Mouse (Mus musculus): Measurements from ENCODE around the gene Dtnb. TPM values are rescaled to one million over a fixed set of nuclear protein-coding genes. Genes with fewer than 3 reads are reported as not detected.
A peak's percentile ranks its signal among the peaks of the same experiment; 100 is the strongest.
"Not testable (repeated sequence)": the region's sequence is repeated elsewhere in the genome, so short reads cannot be mapped to it uniquely, and the experiment has no call there.

The Dtnb gene
- total RNA-seq, 2 experiments from 2014 or later, result 10.1 to 10.9 TPM

DNA sequence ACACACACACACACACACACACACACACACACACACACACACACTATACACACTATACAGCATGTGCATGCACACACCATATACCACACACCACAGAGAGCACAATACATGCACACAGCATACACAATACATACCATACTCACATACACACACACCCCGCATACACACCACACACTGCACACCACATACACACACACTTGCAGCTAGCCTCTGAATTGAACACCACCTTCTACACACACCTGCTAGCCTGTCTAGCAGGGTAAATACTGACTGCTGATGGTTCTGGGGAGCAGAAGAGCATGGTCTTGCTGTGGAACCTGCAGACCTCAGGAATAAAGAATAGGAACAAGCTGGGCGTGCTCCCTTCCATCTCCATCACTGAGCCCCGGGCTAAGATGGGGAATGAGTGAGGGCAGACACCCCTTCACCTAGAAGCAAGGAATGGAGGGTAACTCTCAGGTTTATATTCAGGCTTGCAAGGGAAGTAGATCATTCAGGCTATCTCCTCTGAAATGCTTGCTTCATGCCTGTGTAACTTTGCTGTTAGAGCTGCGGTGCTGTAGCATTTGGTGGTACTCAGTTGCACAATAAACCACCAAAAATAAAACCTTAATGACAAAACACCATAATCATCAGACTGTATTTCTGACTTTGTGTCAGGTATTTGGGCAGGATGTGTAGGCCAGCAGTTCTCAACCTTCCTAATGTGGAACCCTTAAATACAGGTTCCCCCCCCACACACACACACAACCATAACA is 87.6 kb downstream of the Dtnb start:
- DNase-seq (ENCODE audit: low spot score in 2 of 2), result no peak

DNA sequence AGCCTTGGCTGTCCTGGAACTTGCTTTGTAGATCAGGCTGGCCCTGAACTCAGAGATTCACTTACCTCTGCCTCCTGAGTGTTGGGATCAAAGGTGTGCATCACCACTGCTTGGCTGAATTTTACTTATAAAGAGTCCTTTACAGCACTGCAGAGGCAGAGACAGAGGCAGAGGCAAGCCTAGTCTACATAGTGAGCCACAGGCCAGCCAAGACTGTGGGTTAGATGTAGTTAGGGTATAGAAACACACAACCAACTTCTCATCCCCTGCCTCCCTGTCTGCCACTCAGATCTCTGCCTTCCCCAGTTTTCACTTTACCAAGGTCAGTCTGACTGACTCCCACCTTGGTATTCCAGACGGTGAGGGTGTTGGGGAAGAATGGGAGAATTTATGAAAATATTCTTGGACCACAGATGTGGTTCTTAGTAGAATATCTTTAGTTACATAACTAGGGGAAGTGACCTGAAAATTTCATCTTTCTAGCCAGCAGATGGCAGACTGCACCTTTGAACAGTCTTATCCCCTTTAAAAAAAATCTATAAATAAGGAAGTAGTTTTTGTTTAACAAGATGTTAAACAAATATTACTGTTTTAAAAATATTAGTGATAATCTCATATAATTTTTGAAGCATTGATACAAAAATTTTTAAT is 88.9 kb downstream of the Dtnb start:
- no peak for DNase-seq (ENCODE audit: low spot score in 2 of 2)

DNA sequence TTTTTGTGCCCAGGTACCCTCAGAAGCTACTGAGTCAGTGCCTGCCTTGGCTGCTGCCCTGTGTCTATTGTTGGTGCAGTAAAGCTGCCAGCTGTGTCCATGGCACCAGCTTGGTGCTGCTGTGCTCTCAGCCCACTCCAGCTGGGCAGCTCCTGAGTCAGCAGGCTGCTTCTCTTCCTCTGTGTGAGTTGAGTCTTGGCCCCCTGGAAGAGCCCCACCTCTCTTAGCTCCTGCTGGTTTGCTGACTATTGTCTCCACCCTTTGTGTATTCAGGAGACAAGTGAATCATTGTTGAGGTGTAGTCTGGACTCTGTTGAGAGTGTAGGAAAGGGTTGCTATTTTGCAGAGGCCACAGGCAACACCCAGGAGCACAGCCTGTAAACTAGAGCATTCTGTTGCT is 90.5 kb downstream of the Dtnb start:
- no peak for DNase-seq (ENCODE audit: low spot score in 2 of 2)

DNA sequence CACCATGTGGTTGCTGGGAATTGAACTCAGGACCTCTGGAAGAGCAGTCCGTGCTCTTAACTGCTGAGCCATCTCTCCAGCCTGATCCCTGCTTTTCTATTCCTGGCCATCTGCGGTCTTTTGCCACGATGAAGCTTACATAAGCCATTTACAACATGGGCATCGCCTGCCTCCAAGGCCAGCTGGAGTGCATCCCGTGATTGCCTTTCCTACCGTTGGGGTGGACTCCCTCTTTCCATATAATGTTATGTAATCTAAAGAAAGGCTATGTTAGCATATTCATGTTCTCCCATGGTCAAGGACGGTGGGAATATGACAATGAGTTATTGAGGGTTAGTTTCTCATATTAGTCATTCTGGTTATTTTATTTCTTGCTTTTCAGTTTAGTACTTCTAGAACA is 91.2 kb downstream of the Dtnb start:
- no peak for DNase-seq (ENCODE audit: low spot score in 2 of 2)

DNA sequence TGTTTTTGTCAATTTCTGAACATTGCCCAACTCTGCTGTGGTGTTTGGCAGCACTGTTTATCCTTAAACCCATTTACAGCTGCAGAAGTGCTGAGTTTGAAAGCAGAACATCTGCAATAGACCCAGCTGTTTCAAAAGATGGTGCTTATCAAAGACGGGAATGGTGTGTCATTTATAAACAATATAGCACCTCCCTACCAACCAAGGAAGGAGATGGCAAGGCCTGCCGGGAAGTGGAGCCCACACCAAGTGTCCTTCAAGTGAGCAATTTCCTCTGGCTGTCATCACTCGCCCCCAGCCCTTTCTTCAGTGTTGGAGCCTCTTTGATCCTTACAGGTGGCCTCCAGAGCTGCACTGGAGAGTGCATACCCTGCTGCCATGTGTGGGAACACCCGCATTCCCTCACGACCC is 97.8 kb downstream of the Dtnb start:
- DNase-seq (ENCODE audit: low spot score in 2 of 2), result no peak

DNA sequence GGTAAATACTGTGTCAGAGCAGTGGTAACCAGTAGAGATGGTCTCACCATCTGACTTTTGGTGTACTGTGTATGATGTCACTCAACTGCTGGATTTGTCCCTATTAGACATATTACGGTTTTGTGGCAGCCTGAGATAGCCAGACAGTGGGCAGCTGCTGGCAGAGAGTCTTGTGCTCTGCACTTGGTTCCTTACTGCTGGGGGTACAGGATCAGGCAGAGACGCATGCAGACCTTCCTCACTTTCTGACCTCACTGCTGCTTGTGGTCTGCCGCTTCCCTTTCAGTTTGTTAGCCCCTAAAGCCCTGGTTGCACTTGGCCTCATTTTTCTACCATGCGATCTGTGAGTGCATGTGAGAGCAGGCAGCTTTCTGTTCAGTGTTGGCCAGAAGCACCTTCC is 98.9 kb downstream of the Dtnb start:
- no peak for DNase-seq (ENCODE audit: low spot score in 2 of 2)

DNA sequence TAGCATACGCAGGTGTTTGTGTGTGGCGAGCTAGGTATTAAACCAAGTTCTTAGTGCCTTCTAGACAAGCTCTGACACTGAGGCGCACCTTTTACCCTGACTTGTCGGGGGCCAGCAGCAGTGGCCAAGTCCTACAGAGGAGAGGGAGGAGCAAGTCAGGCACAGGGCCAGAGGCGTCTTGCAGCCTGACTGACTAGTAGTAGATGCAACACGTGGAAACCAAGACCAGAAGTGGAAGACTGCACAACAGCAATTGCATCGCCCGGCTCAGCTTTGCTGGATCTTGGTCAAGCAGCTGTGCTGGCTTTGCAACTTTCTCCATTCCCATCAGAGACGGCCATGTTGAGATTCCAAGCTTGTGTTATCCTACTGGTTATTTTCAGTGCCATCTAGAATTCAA is 100.6 kb downstream of the Dtnb start:
- peak in 1 of 2 experiments; percentile 39 for DNase-seq (ENCODE audit: low spot score in 2 of 2)

DNA sequence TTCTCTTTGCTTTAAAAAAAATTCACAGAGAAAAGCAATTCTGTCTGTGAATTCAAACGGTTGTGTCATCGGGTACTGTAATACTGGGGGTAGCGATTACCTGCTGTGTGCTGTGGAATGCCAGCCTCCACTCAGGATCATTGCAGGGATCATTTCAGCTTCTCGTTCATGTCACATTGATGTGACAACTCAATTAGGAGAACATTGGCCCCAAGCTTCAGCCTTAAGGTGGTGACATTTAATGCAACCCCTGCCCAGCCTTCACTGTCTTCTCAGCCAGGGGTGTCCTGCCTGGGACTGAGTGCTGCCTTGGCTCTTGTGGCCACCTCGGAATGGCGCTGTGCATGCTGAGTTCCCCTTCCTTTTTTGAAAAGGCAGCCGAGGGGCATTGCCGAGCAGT is 101.7 kb downstream of the Dtnb start:
- no peak for DNase-seq (ENCODE audit: low spot score in 2 of 2)

DNA sequence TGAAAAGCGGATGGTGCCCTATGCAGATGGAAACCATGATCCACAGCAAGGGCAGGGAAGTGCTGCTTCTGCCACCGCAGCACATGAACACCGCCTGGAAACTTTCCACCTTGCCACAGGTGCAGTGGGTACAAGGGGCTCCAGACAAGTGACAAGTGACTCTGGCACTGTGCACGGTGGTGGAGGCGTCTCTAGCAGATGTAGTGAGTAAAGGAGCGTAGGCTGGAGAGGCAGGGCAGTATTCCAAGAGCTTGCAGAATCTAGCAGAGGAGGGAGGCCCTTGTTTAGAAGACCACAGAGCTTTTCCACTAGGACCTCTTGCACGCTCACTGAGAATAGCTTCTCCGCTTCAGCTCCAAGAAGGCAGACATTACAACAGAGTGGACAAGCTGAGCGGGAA is 102.7 kb downstream of the Dtnb start:
- DNase-seq (ENCODE audit: low spot score in 2 of 2), result no peak

DNA sequence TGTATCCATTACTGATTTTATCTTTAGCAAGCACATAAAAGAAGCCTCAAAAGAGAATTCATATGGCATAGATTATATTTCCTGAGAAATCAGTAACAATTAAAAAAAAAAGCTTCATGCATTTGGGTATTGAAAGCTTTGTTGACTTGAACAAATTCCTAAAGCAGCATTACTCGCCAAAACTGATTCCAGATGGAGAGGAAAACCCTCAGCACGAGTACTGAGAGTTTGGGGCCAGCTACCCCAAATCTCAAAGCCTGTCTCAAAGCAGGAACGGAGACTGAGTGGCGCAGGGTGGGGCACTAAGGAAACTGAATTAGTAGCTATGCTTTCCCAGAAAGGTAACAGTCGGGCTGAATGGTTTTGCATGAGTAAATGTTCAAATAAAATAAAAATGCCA is 108.5 kb downstream of the Dtnb start:
- DNase-seq (ENCODE audit: low spot score in 2 of 2), result no peak

DNA sequence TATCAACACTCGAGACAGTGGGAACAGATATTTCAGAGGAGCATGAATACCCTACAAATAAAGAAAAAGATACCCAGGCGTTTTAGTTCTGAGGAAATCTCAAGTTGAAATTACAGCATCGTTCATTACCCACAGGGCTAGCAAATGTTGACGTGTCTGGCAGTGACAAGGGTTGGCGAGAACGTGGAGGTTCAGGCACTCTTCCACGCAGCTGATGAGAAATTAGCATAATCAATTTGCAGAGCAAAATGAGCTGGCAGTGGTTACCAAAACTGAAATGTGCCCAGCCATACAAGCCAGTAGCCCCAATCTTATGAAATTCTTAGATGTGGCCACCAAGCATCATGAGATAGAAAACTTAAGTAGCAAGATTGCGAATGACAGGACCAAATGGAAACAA is 110.9 kb downstream of the Dtnb start:
- DNase-seq (ENCODE audit: low spot score in 2 of 2), result no peak

DNA sequence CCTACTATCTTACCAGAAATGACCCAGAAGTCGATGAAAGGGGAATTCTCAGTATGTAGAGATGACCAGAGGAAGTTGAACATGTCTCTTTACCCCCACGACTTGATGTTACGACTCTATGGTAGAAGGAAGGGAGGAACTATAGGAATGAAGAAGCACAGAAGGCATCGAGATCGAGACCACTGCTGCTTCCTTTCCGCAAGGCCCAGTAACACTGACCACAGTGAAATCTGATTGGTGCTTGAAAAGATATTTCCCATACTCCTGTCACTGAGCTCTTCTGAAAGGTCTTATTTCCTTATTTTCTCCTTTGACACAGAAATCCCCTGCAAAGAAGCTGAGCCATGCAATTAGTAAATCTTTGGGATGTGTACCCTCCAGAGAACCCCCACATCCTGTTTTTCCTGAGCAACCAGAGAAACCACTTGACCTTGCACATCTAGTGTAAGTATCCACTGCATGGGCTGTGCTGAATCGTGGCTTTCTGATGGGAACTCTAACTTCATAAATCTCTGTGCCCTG is 114.3 kb downstream of the Dtnb start:
- DNase-seq (ENCODE audit: low spot score in 2 of 2), result no peak

DNA sequence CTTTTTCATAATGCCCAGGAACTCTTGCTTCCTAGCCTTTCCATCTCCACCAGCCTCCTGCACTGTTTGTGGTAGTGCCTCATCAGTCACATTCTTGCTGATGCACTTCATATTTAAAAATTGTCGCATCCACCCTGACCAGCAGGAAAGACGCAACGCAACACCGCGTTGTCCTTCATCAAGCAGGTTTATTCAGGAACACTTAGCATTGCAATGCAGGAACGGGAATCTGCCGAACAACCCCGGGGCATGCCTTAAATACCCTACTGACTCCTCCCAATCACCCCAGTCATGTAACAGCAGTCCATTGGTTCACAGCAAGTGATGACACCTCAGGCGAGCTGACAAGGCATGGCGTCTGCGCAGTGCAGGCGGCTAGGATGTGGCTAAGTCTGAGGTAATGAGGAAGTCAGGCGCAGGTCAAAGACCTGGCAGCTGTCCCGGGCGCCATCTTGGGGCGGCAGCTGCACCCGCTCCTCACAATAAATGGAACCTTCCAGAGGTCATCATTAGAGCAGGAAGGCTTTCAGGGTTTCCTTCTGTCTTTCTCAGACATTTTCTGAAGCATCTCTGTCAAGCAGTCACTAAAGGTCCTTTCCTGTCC is 118.8 kb downstream of the Dtnb start:
- DNase-seq (ENCODE audit: low spot score in 2 of 2), result not testable (repeated sequence)

DNA sequence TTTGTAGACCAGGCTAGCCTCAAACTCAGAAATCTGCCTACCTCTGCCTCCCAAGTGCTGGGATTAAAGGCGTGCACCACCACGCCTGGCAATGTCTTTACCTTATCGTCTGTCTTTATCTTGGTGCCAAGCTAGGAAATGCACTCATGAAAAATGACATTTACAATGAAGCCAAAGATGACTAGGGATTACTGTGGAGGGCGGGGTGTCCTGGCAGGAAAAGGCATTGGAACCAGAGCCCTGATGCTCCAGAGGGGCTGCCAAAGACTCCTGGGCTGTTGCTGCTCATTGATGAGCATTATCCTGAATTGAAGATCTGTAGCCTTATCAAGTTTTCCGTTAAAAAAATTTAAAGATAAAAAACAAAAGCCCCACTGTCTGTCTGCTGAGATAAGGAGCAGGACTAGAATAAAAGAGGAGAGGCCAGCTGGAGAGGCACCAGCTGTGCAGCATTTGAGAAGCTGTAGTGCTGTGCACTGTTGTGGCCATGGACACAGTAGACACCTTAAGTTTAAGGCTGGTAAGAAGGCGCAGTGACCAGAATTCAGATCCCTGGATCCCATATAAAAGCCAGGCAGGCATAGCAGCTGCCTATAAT is 120.7 kb downstream of the Dtnb start:
- DNase-seq (ENCODE audit: low spot score in 2 of 2), result no peak

DNA sequence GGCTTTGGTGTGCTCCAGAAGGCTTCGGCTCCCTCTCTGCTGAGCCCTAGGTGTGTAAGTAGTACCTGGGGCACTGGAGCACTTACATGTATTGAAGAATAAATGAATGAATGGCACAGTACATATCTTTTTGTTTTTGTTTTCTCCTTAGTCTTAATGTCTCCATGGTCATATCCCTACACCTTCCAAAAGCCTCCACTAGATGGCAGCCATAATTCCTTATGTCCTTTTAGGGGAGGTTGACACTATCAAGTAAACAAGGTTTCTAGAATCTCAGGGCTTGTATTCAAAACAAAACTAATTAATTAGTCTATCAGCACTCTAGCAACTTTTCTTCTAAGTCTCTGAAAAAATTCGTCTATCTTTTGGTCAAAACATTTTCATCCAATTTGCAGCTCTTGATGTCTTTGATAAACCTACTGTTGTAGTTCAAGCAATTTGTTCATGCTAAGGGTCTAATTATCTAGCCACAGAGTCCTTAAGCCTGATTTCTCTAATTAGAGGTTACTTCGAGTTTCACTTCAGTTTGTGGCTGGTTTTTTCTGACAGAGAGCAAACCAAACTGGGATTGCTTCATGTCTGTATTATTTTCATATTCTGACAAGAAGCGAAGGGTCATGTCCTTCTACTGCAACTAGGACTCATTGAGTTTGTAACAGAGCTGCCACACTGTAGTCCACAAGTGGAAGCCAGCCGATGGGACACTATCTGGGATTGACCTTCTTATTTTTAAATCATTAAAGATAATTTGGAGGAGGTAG is 123.7 kb downstream of the Dtnb start:
- peak in 1 of 2 experiments; percentile 20 for DNase-seq (ENCODE audit: low spot score in 2 of 2)

DNA sequence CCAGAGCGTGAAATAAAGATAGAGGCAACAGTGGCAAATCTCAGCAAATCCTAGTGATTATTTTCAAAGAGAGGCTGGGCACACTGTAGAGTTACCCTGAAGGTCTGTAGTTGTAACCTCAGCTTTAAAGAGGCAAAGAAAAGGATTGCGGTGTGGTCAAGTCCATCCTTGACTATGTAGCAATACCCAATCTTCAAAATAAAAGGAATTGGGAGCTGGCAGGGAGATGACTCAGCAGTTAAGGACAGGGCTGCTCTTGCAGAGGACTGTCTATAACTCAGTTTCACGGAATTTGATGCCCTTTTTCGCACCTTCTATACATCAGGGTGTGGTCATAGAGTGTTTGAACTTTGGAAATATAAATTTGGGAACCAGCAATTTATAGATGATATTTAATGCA is 128.3 kb downstream of the Dtnb start:
- DNase-seq (ENCODE audit: low spot score in 2 of 2), result no peak

DNA sequence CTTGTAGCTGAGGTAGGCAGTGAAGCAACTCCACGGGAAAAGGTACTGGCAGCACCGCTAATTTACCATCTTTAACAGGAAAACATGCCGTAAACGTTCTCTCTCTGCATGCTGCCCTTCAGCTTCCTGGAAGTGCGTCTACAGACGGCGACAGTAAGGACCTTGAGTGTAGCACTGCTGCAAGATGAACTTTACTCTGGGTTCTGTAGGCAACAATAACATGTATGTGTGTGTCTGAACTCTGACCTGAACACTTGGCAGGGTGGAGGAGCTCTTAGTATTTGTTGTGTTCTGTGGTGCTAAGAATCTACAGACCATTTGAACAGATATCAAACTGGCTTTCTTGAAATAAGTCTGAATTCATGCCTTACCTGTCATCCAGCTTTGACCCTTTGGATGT is 130.7 kb downstream of the Dtnb start:
- no peak for DNase-seq (ENCODE audit: low spot score in 2 of 2)

DNA sequence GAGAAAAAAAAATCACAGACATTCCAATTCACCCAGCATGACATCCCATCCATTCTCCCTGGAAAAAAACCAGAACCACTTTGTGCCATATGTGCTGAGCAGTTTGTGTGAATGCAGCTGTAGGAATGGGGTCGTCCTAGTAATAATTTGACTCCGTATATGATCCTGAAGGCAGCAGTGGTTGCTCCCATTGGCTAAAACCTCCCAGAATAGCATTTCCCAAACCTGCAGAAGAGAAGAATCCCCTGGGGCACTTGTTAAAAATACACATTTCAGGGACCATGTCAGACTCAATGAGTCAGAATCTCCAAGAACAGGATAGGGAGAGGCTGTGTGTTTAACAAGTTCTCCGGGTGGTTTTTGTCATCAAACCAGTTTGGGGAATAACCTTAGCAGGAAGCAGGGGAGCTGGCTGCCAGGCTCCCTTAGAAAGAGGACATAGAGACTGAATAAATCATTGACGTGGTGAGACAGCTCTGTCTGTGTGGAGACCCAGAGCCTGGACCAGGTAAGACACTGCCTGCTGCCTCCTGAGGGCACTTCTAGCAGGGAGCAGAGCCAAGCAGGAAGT is 147.1 kb downstream of the Dtnb start:
- no peak for DNase-seq (ENCODE audit: low spot score in 2 of 2)

DNA sequence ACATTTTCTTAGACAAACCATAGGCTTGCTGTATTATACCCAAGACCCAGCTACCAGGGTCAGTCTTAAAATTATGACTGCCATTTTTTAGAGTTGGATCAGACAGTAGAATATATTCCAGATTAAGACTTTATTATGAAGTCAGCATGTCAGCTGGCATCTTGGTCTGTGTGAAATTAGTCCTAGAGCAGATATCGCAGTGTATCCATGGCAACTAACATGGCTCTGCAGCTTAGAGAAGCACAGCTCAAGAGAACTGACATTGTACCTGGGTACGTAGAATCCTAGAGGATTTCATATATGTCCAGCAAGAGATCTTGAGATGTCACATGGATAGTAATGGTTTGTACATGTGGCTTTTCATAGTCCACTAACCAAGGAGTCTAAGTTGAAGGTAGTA is 148.3 kb downstream of the Dtnb start:
- no peak for DNase-seq (ENCODE audit: low spot score in 2 of 2)

DNA sequence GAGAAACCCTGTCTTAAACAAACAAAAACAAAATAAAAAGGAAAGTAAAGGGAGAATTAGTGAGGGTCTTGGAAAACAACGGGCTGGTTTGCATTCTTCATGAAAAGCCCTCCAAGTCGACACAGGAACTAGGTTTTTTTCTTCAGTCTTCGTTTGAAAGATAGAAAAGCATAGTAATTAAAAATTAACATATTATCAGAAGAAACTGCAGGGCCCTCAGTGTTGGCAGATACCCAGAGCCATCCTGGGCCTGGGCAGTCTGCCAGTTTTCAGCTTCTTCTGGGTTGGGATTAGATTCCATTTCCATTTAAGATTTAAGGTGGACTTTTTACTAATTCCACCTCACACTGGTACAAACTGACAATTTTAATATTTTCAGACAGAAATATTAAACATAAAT is 151.6 kb downstream of the Dtnb start:
- DNase-seq (ENCODE audit: low spot score in 2 of 2), result no peak

DNA sequence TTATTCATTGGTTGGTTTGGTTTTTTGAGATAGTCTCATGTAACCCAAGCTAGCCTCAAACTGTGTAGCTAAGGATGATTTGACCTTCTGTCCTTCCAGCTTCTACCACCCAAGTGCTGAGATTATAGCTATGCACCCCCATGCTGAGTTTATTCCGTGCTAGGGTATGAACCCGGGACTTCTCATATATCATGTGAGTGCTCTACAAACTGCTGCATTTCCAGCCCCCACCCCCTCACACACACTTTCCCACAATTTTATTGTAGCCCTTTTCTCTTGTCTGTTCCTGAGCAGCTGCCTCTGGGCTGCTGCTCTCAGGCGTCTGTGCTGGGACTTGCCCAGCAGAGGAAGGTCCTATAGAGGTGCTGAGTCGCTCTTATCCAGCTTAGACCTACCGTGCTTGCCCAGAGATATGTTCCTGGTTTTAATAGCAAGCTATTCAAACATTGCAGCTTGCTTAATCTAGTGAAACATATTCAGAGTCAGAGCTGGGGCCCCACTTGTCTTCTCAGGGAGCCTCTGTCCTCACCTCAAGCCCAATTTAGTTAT is 152.7 kb downstream of the Dtnb start:
- DNase-seq (ENCODE audit: low spot score in 2 of 2), result no peak

All from gastrocnemius, postnatal 4 days (tissue).